Mouse (Mus musculus): ENCODE results near the gene Lhfpl2.

DNA sequence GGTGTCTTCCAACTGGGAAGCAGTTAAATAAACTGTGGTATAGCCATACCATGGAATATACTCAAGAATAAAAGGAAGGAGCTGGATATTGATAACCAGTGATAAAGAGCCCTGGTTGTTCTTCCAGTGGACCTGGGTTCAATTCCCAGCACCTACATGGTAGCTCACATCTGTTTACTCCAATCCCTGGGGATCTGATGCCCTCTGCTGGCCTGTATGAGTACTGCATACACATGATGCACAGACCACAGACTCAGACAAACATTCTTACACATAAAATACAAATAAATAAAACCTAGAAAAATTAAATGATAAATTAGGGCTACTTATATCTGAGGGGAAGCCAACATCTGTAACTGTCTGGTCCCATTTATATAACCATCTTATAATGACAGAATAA, 151.3 kb downstream of the Lhfpl2 start:
- TF ChIP-seq CTCF (IDR thresholded peaks at IDR 0.05; ENCODE audit: insufficient read depth, low read depth, low read length) (no peak), POLR2A (IDR thresholded peaks at IDR 0.05; ENCODE audit: insufficient read depth, low read depth, low read length) (no peak)
